Mouse (Mus musculus) CH12F3 (cell line): ENCODE results near the gene Sptb.

Experiments used
- in situ Hi-C: fragments of 300-500 bp; cut with MboI; formaldehyde crosslinking; loops from 2 replicates; pipeline ENCODE4 v1.14.3; 2020; ENCODE audit warnings: low sequenced_read_pairs

Sptb gene

DNA sequence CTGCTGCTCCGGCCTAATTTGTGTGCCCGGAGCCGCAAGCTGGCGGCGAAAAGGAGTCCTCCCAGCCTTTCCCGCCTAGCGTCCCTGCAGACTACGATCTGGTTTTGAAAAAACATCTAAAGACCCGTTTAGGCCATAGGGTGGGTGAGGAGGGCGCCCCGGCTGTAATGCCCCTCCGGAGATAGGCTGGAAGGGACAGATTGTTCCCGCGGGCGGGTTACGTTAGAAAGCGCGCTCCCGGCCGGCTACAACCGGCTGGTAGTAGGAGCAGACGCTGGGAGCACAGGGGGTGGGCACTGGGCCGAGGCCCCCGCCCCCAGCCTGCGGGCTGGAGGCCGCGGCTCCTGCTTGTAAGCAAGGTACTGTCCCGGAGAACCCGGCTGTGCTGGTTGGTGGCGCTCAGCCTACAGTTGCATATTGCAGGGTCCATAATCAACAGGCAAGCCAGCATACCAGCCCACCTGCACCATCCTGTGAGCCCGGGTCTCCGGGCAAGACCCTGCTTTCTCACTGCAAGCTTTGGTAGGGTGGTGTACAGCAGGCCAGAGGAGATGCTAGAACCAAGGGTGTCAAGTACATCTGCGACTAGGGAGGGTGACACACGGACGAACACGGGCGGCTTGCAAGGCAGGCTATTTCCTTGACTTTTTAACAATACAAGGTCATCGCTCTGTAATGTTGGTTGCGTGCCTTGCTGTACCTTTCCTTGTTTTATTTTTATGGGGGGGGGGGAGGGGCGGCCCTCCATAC lies at the start of gene Sptb:
Gene Sptb, minus strand, starts transcription at position 197 of the 750 bp plus-strand sequence.
- in situ Hi-C loops = no loop called here

- in situ Hi-C loops = no loop called here
Observed at GRCm38 (mm10) chr12:76752652-76753318, 42.4 kb upstream of the Sptb start.

- in situ Hi-C loops = no loop called here
Observed at GRCm38 (mm10) chr12:76750866-76751459, 40.6 kb upstream of the Sptb start.

GRCm38 (mm10) chr12:76727955-76728354 lies 17.6 kb upstream of the Sptb start:
- in situ Hi-C loops = no loop called here

GRCm38 (mm10) chr12:76722026-76722425 lies 11.7 kb upstream of the Sptb start:
- in situ Hi-C loops = no loop called here

- in situ Hi-C loops = no loop called here
Observed at GRCm38 (mm10) chr12:76720572-76720971, 10.2 kb upstream of the Sptb start.

DNA sequence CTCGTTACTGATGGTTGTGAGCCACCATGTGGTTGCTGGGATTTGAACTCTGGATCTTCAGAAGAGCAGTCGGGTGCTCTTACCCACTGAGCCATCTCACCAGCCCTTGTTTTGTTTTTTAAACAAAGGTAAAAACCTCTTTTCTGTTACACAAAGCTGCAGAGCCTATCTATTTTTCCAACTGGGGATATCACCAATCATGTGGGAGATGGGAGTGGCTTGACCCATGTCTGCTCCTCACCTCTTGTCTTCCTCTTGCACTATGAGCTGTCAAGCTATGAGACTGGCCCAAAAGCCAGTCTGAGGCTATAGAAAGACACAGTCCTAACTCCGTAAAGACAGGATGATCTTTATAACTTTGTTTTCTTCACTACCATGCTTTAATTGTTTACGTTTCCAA lies 8.0 kb upstream of the Sptb start:
- in situ Hi-C loops = no loop called here

DNA sequence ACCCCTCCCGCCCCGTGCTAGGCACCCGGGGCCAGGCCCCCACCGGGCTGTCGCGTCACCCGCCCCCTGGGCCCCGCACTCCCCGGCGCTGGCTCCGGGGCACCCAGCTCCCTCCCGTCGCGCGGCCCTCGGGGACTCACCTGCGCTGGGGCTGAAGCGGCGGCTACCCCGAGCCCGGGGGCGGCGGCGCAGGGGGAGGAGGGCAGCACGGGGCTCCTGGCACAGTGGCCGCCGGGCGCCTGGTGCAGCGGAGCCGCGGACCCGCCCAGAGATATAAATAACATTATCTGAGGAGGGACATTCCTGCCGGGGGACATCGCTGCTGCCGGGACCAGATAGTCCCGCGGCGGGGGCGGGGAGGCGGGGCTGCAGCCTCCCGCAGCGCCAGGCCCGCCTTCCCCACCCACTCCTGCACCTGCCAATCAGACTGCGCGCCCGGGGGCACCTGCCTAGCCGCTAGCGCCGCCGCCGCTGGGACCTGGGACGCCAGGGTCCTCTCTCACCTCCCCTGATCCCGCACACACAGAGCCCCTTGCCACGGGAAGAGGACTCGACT lies 474 bp downstream of the Sptb start:
- in situ Hi-C loops = no loop called here

GRCm38 (mm10) chr12:76708956-76709794 lies 1.2 kb downstream of the Sptb start:
- in situ Hi-C loops = no loop called here

- in situ Hi-C loops = no loop called here
Observed at GRCm38 (mm10) chr12:76708181-76708580, 2.2 kb downstream of the Sptb start.

GRCm38 (mm10) chr12:76696380-76696935 lies 13.9 kb downstream of the Sptb start:
- in situ Hi-C loops = no loop called here

DNA sequence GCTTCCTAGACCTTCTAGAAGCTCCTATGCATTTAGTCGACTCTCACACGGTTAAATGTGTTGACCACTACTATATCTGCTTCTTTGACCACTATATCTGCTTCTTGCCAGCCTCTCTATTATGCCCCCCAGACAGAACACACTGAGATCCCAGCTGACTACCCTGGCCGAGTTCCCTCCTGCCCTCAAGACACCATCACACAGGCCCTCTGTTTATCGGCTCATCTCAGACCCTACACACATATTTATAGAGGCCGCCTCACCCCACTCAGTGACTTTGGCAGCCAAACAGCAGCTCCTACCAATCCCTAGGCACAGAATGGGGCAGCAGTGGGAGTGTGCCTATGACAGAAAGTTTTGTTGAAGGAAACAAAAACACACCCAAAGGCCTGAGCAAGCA lies 14.6 kb downstream of the Sptb start:
- in situ Hi-C loops = no loop called here

DNA sequence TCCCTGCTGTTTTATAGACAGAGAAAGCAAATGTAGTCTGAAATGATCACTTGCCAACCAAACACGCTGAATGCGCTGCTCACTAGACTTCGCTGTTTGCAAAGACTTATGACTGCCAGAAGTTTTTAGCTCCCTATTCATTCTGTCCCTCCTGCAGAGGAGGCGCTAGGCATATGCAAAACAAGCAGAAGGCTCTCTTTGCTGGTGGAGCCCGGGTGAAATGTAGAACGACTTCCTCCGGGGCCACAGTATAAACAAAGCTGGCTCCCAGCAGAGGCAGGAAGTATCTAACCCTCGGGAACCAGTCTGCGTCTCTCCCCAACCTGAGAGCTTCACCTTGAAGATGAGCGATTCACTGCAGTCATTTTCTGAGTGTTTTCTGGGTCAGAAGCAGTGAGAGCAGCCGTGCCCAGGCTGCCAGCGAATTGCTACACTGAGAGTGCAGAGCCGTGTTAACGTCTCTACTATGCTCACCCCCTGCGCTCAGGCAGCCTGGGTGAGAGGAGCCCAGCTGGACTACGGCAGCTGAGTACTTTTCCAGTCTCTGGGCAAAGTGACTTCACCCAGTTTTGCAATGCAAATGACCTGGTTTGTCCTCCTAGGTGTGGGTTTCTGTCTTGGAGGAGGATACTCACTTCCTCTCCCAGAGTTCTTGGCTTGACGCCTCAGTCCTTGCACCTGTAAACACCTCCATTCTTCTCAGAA lies 15.4 kb downstream of the Sptb start:
- in situ Hi-C loops = no loop called here

DNA sequence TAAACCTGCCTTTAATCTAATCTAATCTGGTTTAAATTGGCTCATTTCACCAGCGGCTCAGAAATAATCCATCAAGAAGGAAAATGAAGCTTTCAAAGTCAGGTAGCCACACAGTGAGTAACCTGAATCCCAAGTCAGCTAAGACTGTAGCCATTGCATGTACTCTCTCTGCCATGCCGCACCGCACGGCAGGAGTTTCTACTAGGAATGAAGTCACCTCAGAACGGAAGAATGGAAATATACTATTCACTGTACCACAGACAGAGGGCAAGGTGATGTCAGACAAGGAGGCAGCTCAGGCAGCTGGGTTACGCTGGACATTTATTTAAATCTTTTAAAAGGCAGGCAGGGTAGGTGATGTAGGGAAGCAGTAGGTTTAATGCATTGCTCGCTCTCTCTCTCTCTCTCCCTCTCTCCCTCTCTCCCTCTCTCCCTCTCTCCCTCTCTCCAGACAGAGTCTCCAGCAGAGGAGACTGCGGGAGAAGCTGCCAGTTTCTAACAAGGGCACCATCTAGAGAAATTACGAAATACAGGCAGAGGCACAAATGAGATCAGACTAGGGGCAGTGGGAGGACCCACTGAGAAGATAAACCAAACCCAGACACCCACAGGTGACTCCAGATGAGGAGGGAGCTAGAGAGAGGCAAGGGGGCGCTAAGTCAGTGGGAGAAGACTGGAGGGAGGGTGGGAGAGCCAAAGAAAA lies 22.7 kb downstream of the Sptb start:
- in situ Hi-C loops = no loop called here

DNA sequence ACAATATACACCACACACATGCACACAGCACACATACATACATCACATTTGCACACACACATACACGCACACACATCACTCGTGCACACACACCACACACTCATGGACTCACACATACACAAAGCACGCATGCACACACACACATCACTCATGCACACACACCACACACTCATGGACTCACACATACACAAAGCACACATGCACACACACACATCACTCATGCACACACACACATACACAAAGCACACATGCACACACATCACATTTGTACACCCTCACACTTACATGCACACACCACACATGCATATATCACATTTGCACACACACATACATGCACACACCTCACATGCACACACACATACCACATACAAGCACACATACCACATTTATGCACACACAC lies 24.7 kb downstream of the Sptb start:
- in situ Hi-C loops = no loop called here

DNA sequence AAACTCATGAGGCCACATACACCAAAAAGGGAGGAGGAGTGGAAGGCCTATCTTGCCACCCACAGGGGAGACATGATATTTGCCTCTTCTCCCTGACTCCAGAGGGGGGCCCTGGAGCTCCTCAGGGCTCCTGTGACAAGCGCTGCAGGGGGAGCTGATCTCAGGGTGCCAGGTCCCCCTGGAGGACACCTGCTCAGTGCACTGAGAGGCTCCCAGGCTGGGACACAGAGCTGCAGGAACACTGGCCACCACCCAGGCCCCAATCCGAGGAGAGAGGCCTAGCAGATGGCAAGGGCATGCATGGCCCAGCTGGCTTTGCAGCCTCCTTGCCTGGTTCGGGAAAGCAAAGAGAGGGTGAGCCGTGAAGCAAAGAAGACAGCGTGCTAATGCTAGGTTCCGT lies 25.9 kb downstream of the Sptb start:
- in situ Hi-C loops = no loop called here

DNA sequence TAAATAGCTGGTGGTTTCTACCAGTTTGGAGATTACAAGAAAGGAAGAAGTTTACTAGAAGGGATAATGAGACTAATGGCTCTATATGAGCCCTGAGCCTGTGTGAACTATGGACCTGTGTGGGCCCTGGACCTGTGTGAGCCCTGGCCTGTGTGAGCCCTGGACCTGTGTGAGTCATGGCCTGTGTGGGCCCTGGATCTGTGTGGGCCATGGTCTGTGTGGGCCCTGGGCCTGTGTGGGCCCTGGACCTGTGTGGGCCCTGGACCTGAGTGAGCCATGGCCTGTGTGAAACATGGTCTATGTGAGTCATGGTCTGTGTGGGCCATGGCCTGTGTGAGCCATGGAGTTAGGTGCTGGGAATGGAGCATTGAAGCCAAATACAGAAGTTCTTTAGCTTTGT lies 28.4 kb downstream of the Sptb start:
- in situ Hi-C loops = no loop called here

DNA sequence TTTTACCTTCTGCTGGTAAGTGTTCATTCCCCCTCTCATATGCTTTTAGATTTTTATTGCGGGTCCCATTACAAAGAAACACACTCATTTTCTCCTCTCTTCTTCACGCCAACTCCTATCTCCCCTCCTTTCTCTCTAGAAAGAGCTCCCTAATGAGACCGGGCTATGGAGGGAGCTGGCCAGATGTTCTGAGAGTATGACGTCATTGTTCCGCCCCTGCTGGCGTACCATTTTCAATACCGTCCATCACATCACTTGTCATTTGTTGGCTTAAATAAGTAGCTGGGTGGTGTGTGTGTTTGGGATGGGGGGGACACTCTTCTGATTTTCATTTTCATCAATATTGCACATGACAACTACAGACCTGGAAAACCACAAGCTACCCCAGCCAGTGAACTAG lies 33.3 kb downstream of the Sptb start:
- in situ Hi-C loops = no loop called here

- in situ Hi-C loops = no loop called here
Observed at GRCm38 (mm10) chr12:76676477-76676876, 33.9 kb downstream of the Sptb start.
